Mouse (Mus musculus) heart, embryonic 15.5 days (tissue): Measurements from ENCODE around the gene Serpinb3d. TPM values are rescaled to one million over a fixed set of nuclear protein-coding genes. Genes with fewer than 3 reads are reported as not detected.
"Not testable (repeated sequence)": the region's sequence is repeated elsewhere in the genome, so short reads cannot be mapped to it uniquely, and the experiment has no call there.

Experiments used
- ATAC-seq: fragments of 200-750 bp; cut with Nextera tagmentation; replicated peaks from 2 replicates; pipeline ENCODE4 v1.8.0; 2017; ENCODE audit warnings: low read depth, moderate TSS enrichment; ENCODE audit not compliant: insufficient number of reproducible peaks, insufficient read depth, low FRiP score
- H3K27ac ChIP-seq: fragments of 300-500 bp; sonication (generic); 2 replicates; pipeline ENCODE4 v1.5.1; 2015; ENCODE audit warnings: mild to moderate bottlenecking, inconsistent platforms
- H3K27me3 ChIP-seq: fragments of 300-500 bp; sonication (generic); 2 replicates; pipeline ENCODE4 v1.6.1; 2015; ENCODE audit warnings: inconsistent platforms
- H3K36me3 ChIP-seq: fragments of 300-500 bp; sonication (generic); 2 replicates; pipeline ENCODE4 v1.6.1; 2015; ENCODE audit warnings: mild to moderate bottlenecking, inconsistent platforms
- H3K4me1 ChIP-seq: fragments of 300-500 bp; sonication (generic); replicated peaks from 2 replicates; pipeline ENCODE4 v1.6.1; 2015; ENCODE audit warnings: inconsistent platforms
- H3K4me2 ChIP-seq: fragments of 300-500 bp; sonication (generic); 2 replicates; pipeline ENCODE4 v1.6.1; 2015; ENCODE audit warnings: inconsistent platforms, mild to moderate bottlenecking, moderate library complexity
- H3K4me3 ChIP-seq: fragments of 300-500 bp; sonication (generic); 2 replicates; pipeline ENCODE4 v1.5.1; 2015; ENCODE audit warnings: mild to moderate bottlenecking, inconsistent platforms
- H3K9ac ChIP-seq: fragments of 300-500 bp; sonication (generic); 2 replicates; pipeline ENCODE4 v1.6.1; 2015; ENCODE audit warnings: mild to moderate bottlenecking, inconsistent platforms
- H3K9me3 ChIP-seq: fragments of 300-500 bp; sonication (generic); replicated peaks from 2 replicates; pipeline ENCODE4 v1.6.1; 2016; ENCODE audit warnings: inconsistent platforms
- WGBS: fragments of 180-500 bp; shearing (Covaris S2); methylation state at CpG from one replicate; pipeline ENCODE4 v1.1.7; 2015; ENCODE audit warnings: mixed read lengths; 5-methylcytosine and 5-hydroxymethylcytosine counted together
- polyA plus RNA-seq: library from polyadenylated mRNA; unstranded; fragments of >200 nt; fragmentation: Nextera tagmentation; extraction: Ambion mirVana; gene quantifications from 2 replicates; pipeline ENCODE4 v1.2.1, GENCODE M21; 2015

Serpinb3d gene
- not detected in 2 replicates for polyA plus RNA-seq

DNA sequence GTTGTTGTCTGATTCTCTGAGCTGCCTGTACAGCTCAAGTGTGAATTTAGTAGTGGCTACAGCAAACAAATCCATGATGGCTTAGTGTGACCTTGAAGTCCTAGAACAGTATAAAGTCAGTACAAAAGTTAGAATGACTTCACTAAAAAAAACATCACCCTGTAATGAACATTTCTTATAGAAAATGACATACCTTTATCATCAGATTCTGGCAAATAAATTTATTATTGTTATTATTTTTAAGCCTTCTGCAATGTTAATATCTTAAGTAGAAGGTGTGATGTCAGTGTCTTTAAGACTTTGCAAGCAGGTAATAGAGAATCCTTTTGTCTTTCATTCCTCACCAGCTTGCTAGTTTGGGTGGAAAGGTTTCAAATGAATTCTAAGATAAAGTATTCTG, at the start of gene Serpinb3d:
TSS of gene Serpinb3d (minus strand) at position 101 of the 400 bp plus-strand sequence.
- H3K4me2 ChIP-seq, result no peak within 1 kb of the TSS
- H3K9ac ChIP-seq, result no peak within 1 kb of the TSS
- no peaks in the 10 kb centered on the region for H3K9me3 ChIP-seq
- no peak within 1 kb of the TSS for H3K27ac ChIP-seq
- no peaks in the 10 kb centered on the region for H3K27me3 ChIP-seq
- H3K4me1 ChIP-seq, result no peaks in the 10 kb centered on the region
- ATAC-seq, result no peak
- no peaks in the 10 kb centered on the region for H3K36me3 ChIP-seq
- H3K4me3 ChIP-seq, result no peak within 1 kb of the TSS

DNA sequence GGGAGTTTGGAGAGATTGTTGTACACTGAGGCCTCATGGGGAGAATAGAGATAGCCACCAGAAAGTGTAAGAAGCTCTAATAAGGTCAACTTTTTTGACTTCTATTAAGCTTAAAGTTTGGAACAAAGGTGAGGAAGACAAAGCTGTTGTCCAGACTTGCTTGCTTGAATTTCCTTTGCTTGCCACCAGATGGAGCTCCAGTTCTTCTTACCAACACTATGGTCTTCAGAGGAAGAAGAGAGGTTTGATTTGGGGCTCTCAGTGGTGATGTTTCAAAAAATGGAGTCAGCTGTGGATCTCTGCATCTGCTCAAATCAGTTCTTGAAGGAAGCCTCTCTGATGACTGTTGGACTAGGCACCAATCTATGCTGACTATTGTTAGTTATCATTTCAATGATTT, 44.1 kb upstream of the Serpinb3d start:
- not testable (repeated sequence) for H3K4me2 ChIP-seq, H3K4me1 ChIP-seq, H3K9ac ChIP-seq, H3K27ac ChIP-seq, H3K36me3 ChIP-seq, H3K4me3 ChIP-seq, ATAC-seq, H3K9me3 ChIP-seq, H3K27me3 ChIP-seq

DNA sequence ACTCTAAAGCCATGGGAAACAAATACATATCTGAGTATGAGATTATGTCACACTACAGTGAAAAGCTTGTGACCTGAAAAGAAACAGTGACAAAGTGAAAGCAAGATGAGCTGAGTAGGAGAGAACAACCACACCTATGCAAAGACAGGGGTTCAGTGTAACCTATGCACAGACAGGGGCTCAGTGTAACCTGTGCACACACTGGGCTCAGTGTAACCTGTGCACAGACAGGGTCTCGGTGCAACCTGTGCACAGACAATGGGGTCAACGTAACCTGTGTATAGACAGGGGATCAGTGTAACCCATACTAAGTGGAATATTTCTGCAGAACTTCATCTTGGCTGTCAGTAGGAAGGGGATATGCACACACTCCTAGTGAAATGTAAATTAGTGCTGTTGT, 15.1 kb upstream of the Serpinb3d start:
- H3K4me1 ChIP-seq, result no peaks in the 10 kb centered on the region
- no peaks in the 10 kb centered on the region for H3K9me3 ChIP-seq
- ATAC-seq, result no peak
- no peak overlapping the region for H3K4me2 ChIP-seq
- no peak overlapping the region for H3K9ac ChIP-seq
- 73% methylated on average over 2 of the region's 2 CpGs for WGBS
- H3K27me3 ChIP-seq, result no peaks in the 10 kb centered on the region
- no peak overlapping the region for H3K4me3 ChIP-seq
- no peak overlapping the region for H3K27ac ChIP-seq
- H3K36me3 ChIP-seq, result no peaks in the 10 kb centered on the region

DNA sequence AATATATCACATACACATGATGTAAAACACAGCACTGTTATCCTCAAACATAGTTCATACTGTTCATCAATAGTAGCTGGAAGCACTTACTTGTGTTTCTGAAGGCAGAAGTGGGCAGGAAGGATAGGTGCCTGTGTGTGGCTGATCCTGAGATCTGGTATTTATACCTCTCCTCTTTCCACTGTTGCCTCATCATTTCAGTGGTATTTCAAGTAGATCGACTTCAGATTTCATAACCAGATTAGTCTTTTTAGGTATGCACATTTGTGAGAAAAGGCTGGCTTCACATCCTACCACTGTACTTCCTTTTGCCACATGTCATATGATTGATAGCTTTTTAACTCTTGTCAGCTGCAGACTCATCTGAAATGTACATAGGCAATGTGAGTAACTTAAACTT, 31.1 kb downstream of the Serpinb3d start, which contains the start of gene Serpinb3a:
TSS of gene Serpinb3a (minus strand) at position 101 of the 400 bp plus-strand sequence.
- no peak within 1 kb of the TSS for H3K9ac ChIP-seq
- H3K4me3 ChIP-seq, result no peak within 1 kb of the TSS
- H3K4me2 ChIP-seq, result no peak within 1 kb of the TSS
- H3K9me3 ChIP-seq, result no peaks in the 10 kb centered on the region
- ATAC-seq, result no peak
- H3K27me3 ChIP-seq, result no peaks in the 10 kb centered on the region
- WGBS, result 73% methylated on average over 1 of the region's 1 CpGs
- no peak within 1 kb of the TSS for H3K27ac ChIP-seq
- no peaks in the 10 kb centered on the region for H3K4me1 ChIP-seq
- H3K36me3 ChIP-seq, result no peaks in the 10 kb centered on the region

DNA sequence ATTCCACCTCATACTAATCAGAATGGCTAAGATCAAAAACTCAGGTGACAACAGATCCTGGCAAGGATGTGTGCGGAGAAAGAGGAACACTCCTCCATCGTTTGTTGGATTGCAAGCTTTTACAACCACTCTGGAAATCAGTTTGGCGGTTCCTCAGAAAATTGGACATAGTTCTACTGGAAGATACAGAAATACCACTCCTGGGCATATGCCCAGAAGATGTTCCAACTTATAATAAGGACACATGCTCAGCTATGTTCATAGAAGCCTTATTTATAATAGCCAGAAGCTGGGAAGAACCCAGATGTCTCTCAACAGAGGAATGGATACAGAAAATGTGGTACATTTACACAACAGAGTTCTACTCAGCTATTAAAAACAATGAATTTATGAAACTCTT, 49.1 kb downstream of the Serpinb3d start:
- not testable (repeated sequence) for H3K9me3 ChIP-seq, ATAC-seq, H3K36me3 ChIP-seq, H3K4me2 ChIP-seq, H3K4me1 ChIP-seq, H3K27me3 ChIP-seq, H3K4me3 ChIP-seq, H3K9ac ChIP-seq, H3K27ac ChIP-seq
- 82% methylated on average over 3 of the region's 3 CpGs for WGBS

Other genes starting within 250 kb of the Serpinb3d start
- gene Serpinb5, start 222.3 kb downstream of the Serpinb3d start, polyA plus RNA-seq, result 0.11 and 0.37 TPM in 2 replicates
- 0.37 and 0.82 TPM in 2 replicates for gene Serpinb12, start 149.1 kb downstream of the Serpinb3d start, polyA plus RNA-seq
- gene Serpinb13, start 102.5 kb downstream of the Serpinb3d start, polyA plus RNA-seq, result not detected in 2 replicates
- 0.25 TPM in 1 of 2 replicates, not detected in the other for gene Serpinb3a, start 31.2 kb downstream of the Serpinb3d start, polyA plus RNA-seq
- not detected in 2 replicates for gene Serpinb3b, start 194.9 kb upstream of the Serpinb3d start, polyA plus RNA-seq
- gene Serpinb3c, start 194.9 kb upstream of the Serpinb3d start, polyA plus RNA-seq, result not detected in 2 replicates